Mouse (Mus musculus) spleen, postnatal 36 days (tissue): Measurements from ENCODE around the gene Rpusd1.
"Not testable (repeated sequence)": the region's sequence is repeated elsewhere in the genome, so short reads cannot be mapped to it uniquely, and the experiment has no call there.

Experiments
- DNase-seq, 2 experiments: peaks; one replicate each; pipeline ENCODE4 v3.0.0; 2022; ENCODE audit warnings: low spot score in 2 of 2, mixed read lengths in 1 of 2

Gene Rpusd1

DNA sequence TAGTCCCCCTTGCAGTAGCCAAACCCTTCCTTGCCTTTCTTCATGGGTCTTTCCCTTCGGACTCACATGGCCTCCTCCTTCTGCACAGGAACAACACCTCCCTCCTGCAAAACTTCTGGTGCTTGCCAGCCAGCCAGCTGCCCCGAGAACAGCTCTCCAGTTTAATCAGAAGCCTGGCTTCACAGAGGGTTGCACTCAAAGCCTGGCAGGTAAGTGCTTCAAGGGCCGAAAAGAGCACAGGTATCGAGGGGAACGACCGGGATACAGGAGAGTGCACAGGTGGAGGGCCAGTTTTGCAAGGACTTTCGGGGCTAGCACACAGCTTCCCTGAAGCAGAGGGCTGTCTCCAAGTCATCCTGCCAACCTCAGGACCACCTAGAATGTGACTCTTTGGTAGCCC, 11.4 kb downstream of the Rpusd1 start:
- DNase-seq: no peak

DNA sequence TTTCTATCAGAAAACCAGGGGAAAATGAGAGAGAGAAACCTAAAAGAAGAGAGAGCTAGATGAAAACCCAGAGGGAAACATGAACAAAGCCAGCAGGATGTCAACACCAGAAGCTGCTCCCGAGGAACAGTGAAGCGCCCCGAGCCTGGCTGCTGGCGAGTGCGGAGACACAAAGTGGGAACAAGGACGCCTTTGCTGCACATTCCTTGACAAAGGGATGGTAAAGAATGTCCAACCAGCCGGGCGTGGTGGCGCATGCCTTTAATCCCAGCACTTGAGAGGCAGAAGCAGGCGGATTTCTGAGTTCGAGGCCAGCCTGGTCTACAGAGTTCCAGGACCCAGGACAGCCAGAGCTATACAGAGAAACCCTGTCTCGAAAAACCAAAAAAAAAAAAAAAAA, 14.0 kb downstream of the Rpusd1 start:
- not testable (repeated sequence) for DNase-seq

DNA sequence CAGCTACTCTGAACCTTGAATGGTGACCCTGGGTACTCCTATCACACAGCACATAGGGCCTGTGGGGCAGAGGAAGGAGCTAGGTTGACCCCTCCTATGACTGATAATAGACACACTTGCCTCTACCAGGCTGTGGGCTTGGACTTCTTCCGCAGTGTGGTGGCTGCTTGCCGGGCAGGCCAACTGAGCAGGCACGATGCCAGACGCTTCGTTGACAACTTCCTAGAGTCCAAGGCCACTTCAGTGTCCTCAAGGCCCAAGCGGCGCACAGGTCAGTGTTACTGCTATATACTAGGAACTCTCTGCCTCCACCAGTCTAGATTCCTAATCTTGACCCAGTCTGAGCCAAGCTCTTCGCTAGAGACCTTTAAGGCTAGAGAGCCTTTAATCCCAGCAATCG, 16.4 kb downstream of the Rpusd1 start:
- no peak for DNase-seq

DNA sequence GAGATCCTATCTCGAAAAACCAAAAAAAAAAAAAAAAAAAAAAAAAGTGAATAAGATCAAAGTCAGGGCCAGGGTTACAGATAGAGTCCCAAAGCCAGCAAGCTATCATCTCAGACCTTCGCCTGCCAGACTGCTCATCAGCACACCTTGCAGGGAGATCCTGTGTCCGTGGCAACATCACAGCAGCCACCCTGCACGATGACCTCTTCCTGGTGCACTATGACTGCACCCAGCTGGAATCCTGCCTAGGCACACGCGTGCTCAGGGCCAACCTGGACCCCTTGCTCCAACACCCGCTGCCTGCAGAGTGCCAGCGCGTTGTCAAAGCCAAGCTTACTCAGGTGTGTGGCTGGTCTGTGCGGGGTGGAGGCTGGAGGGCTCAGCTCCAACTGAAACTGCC, 16.8 kb downstream of the Rpusd1 start:
- DNase-seq: no peak

DNA sequence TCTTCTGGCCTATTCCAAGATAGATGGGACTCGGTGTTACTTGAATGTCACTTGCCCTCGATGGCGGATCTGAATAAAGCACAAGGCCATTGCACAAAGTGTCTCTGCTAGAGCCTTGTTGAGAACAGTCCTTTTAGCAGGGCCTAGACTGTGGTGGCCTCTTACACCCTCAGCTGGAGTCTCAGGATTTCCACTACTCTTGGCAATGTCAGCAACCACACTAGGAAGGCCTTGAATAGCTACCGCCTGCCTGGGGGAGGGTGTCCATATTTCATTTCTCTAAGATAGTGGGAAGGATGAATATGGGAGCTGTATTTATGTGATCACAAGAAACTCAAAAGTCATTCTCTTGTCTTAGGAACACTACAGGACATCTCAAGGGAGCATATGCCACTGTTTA, 20.8 kb downstream of the Rpusd1 start:
- DNase-seq: no peak

DNA sequence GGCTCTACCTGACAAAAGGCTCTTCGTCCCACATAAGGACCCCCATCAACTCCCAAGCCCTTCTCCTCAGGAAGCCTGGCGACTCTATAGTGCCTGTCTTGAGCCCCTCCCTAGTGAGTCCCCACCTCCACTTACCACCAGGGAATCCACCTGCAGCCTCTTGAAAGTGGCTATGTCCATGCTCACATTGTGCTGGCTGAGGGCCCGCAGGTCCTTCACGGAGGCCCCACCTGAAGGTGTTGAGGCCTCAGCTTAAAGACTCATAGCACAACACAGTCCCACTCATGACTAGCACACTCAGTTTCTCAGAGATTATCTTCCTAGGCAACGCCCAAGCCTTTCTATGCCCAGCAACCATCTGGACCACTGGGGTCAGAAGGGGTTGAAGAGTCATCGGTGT, 21.8 kb downstream of the Rpusd1 start:
- no peak for DNase-seq

DNA sequence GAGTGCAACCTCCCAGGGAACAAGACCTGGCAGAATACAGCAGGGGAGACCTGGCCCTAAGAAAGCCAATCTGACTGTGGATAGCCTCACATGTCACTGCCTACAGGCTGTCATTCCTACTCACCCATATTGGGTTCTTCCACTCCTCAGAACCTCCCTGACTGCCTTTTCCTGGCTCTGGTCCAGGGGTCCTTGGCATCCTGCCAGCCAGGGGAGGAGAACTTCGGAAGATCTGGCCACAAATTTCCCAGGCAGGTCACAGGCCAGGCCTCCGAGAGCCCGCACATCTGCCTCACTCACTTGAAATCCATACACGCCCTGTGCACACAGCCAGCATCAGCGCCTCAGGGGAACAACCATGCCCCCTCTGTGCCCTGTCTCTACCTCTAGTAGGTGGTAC, 24.0 kb downstream of the Rpusd1 start:
- no peak for DNase-seq

DNA sequence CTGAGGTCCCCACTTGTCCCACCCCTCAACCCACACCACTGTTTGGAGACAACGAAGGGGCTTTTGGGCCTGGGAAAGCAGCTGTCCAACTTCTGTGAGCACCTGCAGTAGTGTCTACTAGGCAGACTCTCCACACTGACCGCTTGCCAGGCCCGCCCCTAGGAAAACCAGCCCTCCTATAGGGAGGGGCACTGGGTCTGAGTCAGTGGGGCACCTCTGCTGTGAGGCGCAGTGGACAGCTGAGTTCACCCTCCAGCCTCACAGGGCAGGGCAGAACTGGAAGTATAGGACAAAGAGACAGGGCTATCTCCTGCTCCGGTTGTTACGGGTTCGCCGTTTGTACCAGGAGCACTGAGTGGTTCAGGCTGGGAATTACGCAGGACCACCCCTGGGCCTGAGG, 26.8 kb downstream of the Rpusd1 start, which contains the start of gene Msln:
Msln (minus strand) TSS at position 138 of the 400 bp plus-strand sequence.
- DNase-seq: no peak

DNA sequence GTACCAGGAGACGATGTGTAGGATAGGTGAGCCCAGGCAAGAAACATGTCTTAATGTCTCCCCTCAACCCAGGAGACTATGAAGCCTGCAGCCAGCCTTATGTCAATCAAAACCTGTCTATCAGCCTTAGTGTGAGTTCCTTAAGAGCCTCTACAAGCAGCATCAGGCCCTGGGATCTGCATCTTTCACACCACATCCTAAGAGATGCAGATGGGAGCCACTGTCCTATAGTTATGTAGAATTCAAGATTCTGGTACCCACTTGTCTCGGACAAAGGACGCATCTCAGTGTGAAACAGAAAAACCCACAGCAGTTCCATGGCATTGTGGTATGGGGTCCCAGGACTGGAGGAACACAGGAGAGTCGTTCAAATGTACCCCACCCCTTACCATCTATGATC, 27.6 kb downstream of the Rpusd1 start:
- no peak for DNase-seq

DNA sequence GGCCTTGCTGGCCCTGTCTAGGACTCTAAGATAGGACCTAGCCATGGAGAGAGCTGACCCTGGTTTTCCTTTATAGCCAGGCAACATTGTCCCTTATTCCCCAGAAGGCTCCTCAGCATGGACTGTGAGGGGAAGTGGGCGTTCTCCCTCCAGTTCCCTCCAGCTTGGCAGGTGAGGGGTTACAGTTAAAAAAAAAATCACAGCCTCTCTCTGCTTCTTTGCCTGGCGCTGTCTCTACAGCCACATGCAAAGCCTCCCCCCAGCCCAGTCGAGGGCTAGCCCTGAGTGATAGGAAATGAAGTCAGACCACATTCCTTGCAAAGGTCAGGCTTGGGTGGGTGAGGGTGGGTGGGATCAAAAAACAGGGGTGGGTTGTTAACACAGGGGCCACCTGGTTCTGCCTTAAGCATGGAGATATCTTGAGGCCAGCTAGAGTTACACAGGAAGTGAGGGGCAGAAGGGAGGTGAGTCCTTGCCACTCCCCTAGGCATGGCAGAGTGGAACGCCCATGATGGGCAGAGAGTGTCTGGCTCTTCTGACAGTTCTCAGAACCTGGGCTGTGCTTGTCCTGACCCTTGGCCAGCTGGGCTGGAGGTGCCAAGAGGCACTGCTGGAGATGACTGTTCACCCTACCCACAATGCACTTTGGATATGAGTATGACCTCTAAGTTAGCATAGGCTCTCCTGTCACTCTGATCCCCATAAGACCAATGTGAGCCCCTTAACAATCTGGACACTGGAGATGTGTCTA, 28.3 kb downstream of the Rpusd1 start:
- DNase-seq: no peak

DNA sequence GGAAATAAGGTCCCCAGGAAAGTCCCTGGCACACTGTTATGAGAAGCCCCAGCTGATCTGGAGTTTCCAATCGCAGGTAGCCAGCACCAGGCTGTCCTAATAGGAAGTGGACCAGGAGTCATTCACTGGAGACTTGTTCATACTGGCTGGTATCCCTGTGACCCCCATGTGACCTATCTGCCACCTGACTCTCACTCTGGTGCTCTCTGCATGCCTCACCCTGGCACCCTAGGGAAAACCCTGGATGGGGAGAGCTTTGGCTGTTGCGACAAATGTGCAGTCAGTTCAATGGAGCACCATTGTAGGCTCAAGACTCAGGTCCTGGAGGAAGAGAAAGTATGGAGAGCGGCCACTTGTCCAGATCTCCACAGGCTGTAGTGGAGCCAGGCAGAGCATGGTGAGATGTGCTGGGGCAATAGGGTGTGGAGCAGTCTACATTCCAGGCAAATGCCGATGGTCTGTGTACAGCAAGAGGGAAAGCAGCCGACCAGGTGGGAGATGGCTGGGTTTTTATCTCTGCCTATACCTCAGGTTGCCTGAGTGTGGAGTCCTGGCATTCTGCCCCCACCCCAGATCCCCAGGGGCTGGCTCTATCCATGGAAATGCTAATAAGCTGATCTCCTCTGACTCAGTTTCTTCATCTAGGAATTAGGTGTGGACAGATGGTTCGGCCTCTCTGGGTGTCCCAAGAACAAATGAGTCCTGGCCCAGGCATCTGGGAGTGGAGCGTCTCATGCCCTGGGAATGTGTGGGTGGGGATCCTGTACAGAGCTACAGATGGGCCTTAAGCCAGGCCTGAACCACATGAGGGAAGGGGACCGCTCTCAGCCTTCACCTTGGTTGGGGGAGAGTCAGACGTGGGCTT, 29.1 kb downstream of the Rpusd1 start:
- no peak for DNase-seq

DNA sequence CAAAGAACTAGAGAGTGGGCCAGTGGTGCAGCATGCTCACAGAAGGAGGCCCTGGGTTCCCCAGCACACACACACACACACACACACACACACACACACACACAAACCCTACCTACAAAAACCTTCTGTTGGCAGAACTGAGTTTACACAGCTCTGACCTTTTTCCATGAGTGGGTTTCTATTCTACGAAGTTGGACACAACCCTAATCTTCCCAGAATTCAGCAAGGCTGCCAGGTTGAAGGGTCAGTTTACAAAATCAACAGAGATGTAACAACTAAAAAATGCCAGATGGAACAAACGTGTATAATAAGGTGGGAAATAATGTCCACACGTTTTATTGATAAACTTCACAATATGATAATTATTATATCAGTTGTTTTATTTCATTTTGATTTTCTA, 30.2 kb downstream of the Rpusd1 start:
- no peak for DNase-seq

DNA sequence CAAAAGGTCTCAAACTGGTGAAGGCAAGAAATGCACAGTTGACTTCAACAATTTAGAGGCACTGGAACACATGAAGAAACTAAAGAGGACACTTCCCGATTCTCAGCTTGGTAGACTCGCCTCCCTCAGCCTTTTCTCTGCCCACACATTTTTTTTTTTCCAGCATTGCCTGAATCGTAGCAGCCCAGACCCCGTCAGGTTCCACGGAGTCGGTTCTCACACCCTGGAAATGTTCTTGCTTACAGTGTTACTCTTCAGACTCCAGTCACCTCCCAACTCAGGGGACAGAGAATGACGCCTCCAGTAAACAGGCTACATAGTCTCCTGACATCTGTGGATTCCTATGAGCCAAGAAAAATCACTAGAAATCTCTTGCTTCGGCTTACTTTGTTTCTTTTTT, 32.7 kb downstream of the Rpusd1 start:
- DNase-seq: no peak

DNA sequence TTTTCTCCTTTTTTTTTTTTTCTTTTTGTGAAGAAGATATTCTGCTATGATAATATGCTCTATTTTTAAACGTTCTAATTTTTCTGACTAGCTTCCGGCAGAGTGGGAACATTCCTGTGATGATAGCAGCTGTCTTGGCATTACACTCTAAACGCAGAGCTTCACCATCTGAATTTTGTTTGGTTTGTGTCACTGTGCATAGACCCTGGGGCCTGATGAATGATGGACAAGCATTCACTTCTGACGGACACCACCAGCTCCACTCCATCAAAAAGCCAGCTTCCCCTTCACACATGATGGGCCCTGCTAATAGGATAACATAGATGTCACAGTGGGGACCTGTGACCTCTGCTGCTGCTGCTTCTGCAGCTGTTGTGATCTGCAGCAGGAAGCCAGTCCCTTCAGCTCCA, 34.1 kb downstream of the Rpusd1 start:
- DNase-seq: no peak

DNA sequence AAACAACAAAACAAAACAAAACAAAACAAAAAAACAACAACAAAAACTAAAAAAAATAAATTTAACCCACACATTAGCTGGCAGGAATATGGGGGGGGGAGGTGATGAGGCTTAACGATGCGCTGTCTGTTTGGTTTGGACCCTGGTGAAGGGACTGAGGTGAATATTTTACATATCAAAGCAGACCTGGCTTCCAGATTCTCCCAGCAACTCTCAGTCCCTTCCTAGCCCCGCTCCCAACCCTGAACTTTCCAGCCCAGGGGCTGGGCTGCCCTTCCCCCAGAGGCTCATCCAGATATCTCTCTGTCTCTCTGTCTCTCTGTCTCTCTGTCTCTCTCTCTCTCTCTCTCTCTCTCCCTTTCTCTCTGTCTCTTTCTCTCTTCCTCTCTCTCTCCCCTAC, 35.1 kb downstream of the Rpusd1 start:
- DNase-seq: no peak

DNA sequence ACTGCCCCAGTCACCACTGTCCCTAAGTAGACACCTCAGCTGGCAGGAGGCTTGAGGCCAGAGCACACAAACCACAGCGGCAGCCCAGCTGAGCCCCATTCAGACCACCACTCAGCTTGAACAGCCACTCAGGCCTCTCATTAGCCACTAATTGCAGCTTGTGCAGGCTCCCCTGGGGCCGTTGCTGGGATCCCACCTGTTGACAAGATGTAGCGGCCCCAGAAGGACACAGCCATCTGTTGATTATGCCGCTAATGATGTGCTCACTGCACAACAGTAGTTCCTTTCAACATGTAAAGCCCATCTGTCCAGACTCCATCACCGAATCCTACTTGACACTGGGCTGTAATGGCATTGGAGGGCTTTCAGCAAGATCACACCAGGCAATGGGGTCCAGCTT, 38.4 kb downstream of the Rpusd1 start:
- DNase-seq: no peak

DNA sequence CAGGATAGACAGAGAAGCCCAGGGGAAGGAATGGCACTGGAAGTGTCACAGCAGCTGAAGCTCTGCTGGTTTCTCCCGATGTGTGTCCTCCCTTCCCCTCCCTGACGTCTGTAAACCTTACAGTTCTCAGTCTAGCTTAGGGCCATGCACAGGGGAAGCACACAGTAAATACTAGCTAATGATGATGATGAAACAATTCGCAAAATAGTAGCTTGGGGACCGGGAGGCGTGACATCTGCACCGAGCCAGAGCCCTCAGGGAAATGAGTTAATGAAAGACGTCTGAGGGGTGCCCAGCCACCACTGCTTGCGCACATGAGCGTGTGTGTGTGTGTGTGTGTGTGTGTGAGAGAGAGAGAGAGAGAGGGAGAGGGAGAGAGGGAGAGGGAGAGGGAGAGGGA, 41.9 kb downstream of the Rpusd1 start:
- no peak for DNase-seq

DNA sequence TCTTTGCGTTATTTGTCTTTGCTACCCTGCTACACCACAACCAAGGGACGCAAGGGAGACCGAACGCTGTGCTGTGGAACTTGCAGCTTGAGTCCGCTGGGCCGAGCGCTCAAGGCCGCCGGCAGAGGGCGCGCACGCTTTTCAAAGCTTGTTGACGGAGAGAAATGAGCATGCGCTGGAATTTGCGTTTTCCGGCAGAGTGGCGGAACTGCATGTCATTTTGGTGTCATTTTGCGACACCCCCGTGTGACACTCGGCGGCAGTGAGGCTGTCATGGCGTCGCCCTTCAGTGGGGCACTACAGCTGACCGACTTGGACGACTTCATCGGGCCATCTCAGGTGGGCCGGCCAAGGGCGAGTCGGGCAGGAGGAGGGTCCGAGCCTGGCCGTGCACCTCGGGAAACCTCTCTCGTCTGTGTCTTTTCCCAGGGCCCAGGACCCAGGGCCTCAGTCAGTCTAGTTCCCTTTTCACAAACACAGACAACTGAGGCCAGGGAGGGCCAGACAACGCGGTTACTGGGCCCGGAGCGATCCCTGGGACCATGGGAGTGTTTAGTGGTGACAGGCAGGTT, 46.2 kb downstream of the Rpusd1 start, which contains the start of gene Narfl:
Narfl (plus strand) TSS at position 228 of the 572 bp plus-strand sequence.
- peak; percentile 92 to 95 for DNase-seq

DNA sequence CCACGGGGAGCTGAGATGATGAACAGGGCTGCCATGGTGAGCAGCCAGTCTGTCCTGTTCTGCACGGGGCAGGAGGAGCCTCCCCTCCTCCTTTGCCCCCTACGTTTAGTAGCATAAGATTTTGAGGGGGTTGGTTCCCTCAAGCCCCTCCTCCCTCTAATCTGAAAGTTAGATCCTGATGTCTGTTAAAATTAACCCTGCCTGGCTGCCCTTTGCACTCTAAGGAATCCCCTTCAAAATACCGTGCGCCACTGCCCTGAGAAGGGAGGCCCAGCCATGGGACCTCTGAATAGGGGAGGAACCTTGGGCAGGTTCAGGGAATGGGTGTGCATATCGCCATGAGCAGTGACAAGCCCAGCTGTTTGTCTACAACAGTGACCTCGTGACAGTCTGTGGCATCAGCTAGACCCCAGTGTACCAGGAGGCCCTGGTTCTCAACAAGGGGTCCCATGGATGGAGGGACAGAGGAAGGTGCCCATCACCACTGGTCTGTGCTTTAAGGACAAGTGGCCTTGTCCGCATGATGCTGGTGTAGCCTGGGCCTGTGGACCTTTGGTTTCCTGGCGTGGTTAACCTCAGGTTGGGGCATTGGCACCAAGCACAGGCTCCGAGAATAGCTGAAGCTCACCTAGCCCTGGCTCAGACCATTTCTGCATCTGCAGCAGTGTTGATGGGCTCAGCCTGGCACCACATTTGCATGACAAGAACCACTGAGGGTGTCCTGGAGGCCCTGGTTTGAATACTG, 48.0 kb downstream of the Rpusd1 start:
- DNase-seq: no peak

DNA sequence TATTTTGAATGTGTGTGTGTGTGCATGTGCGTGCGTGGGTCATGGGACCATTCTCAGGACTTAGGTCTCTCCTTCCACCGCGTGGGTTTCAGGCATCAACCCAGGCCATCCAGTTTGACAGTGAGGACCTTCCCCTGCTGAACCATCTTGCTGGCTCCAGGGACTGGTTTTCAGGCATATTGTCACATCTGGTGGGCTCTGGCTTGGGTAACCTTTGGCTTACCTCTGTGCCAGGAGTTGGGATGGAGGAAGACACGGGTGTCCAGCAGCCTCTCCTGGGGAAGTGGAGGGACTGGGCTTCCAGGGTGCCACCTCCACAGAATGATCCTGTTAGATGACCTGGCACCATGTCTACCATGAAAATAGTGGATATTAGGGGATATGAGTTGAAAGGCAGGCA, 50.5 kb downstream of the Rpusd1 start:
- DNase-seq: no peak
